Mouse (Mus musculus) neural tube, embryonic 14.5 days (tissue): ENCODE measurements around the gene Slc31a1. TPM values are rescaled to one million over a fixed set of nuclear protein-coding genes. Genes with fewer than 3 reads are reported as not detected.

Source experiments
- ATAC-seq: fragments of 200-750 bp; cut with Nextera tagmentation; 2 replicates; pipeline ENCODE4 v1.8.0; 2017; ENCODE audit warnings: low read depth, mild to moderate bottlenecking, moderate TSS enrichment, moderate library complexity
- H3K27ac ChIP-seq: fragments of 300-500 bp; sonication (generic); 2 replicates; pipeline ENCODE4 v1.5.1; 2014; ENCODE audit warnings: low read depth, mild to moderate bottlenecking, control low read depth, low read length, moderate library complexity, mixed read lengths
- H3K27me3 ChIP-seq: fragments of 300-500 bp; sonication (generic); 2 replicates; pipeline ENCODE4 v1.6.1; 2014; ENCODE audit warnings: low read length; ENCODE audit not compliant: control insufficient read depth, insufficient read depth
- H3K36me3 ChIP-seq: fragments of 300-500 bp; sonication (generic); 2 replicates; pipeline ENCODE4 v1.6.1; 2014; ENCODE audit warnings: low read length, mixed read lengths; ENCODE audit not compliant: control insufficient read depth, insufficient read depth
- H3K4me1 ChIP-seq: fragments of 300-500 bp; sonication (generic); 2 replicates; pipeline ENCODE4 v1.6.1; 2014; ENCODE audit warnings: low read length; ENCODE audit not compliant: control insufficient read depth, insufficient read depth
- H3K4me2 ChIP-seq: fragments of 300-500 bp; sonication (generic); 2 replicates; pipeline ENCODE4 v1.6.1; 2014; ENCODE audit warnings: mild to moderate bottlenecking, low read depth, low read length, control low read depth
- H3K4me3 ChIP-seq: fragments of 300-500 bp; sonication (generic); 2 replicates; pipeline ENCODE4 v1.5.1; 2014; ENCODE audit warnings: low read depth, low read length, control low read depth, mixed read lengths
- H3K9ac ChIP-seq: fragments of 300-500 bp; sonication (generic); replicated peaks from 2 replicates; pipeline ENCODE4 v1.6.1; 2014; ENCODE audit warnings: low read depth, mild to moderate bottlenecking, control low read depth, low read length, mixed read lengths
- H3K9me3 ChIP-seq: fragments of 300-500 bp; sonication (generic); 2 replicates; pipeline ENCODE4 v1.6.1; 2016; ENCODE audit warnings: low read length; ENCODE audit not compliant: control insufficient read depth
- WGBS: fragments of 180-500 bp; shearing (Covaris S2); extraction: QIAGEN DNeasy Blood & Tissue Kit; methylation state at CpG from one replicate; pipeline ENCODE4 v1.1.7; 2014; 5-methylcytosine and 5-hydroxymethylcytosine counted together
- polyA plus RNA-seq: library from polyadenylated mRNA; unstranded; fragments of >200 nt; fragmentation: Nextera tagmentation; extraction: Ambion mirVana; gene quantifications from 2 replicates; pipeline ENCODE4 v1.2.1, GENCODE M21; 2014

Gene Slc31a1
- polyA plus RNA-seq, 1 experiment from 2014 or later = 26.3 TPM

- H3K4me2 ChIP-seq = no peak overlapping the region
- H3K36me3 ChIP-seq = peaks cover 17% of the 10 kb centered on the region
- H3K27me3 ChIP-seq = no peaks in the 10 kb centered on the region
- no peaks in the 10 kb centered on the region for H3K4me1 ChIP-seq
- no peak overlapping the region for H3K9ac ChIP-seq
- H3K27ac ChIP-seq = no peak overlapping the region
- no peaks in the 10 kb centered on the region for H3K9me3 ChIP-seq
- WGBS = 94% methylated on average over 5 of the region's 5 CpGs
- no peak for ATAC-seq
- H3K4me3 ChIP-seq = no peak overlapping the region
These were observed 29.3 kb downstream of the Slc31a1 start for GRCm38 (mm10) chr4:62389592-62390512.

- no peak overlapping the region for H3K4me3 ChIP-seq
- no peaks in the 10 kb centered on the region for H3K4me1 ChIP-seq
- no peak for ATAC-seq
- H3K36me3 ChIP-seq = peaks cover 30% of the 10 kb centered on the region
- WGBS = 91% methylated on average over 7 of the region's 7 CpGs
- H3K27me3 ChIP-seq = no peaks in the 10 kb centered on the region
- no peak overlapping the region for H3K27ac ChIP-seq
- no peaks in the 10 kb centered on the region for H3K9me3 ChIP-seq
- no peak overlapping the region for H3K9ac ChIP-seq
- no peak overlapping the region for H3K4me2 ChIP-seq
These were observed 31.4 kb downstream of the Slc31a1 start for GRCm38 (mm10) chr4:62391892-62392291.

- H3K27ac ChIP-seq = no peak overlapping the region
- no peak overlapping the region for H3K4me3 ChIP-seq
- 10% methylated on average over 6 of the region's 6 CpGs for WGBS
- no peaks in the 10 kb centered on the region for H3K9me3 ChIP-seq
- H3K4me2 ChIP-seq = no peak overlapping the region
- H3K27me3 ChIP-seq = no peaks in the 10 kb centered on the region
- 0 out of 2 replicates have a peak, but pooled peaks have one; percentile 44 for ATAC-seq
- peaks cover 30% of the 10 kb centered on the region for H3K36me3 ChIP-seq
- no peak overlapping the region for H3K9ac ChIP-seq
- H3K4me1 ChIP-seq = no peaks in the 10 kb centered on the region
These were observed 32.9 kb downstream of the Slc31a1 start for GRCm38 (mm10) chr4:62393459-62393858.

- Histone ChIP-seq H3K27me3 (no peaks in the 10 kb centered on the region), H3K27ac (no peak overlapping the region), H3K9me3 (no peaks in the 10 kb centered on the region), H3K4me3 (no peak overlapping the region), H3K4me2 (no peak overlapping the region), H3K4me1 (no peaks in the 10 kb centered on the region), H3K36me3 (peaks cover 41% of the 10 kb centered on the region), H3K9ac (no peak overlapping the region)
- no peak for ATAC-seq
- 91% methylated on average over 1 of the region's 1 CpGs for WGBS
These were observed 35.3 kb downstream of the Slc31a1 start for GRCm38 (mm10) chr4:62395806-62396205.

GRCm38 (mm10) chr4:62397616-62398365 lies 37.3 kb downstream of the Slc31a1 start:
- Histone ChIP-seq H3K27me3 (no peaks in the 10 kb centered on the region), H3K4me2 (no peak overlapping the region), H3K27ac (no peak overlapping the region), H3K9ac (no peak overlapping the region), H3K4me1 (no peaks in the 10 kb centered on the region), H3K4me3 (no peak overlapping the region), H3K9me3 (no peaks in the 10 kb centered on the region), H3K36me3 (peaks cover 46% of the 10 kb centered on the region)
- WGBS = 89% methylated on average over 4 of the region's 4 CpGs
- no peak for ATAC-seq

GRCm38 (mm10) chr4:62398956-62399355 lies 38.4 kb downstream of the Slc31a1 start:
- Histone ChIP-seq H3K27ac (no peak overlapping the region), H3K36me3 (peaks cover 46% of the 10 kb centered on the region), H3K9me3 (no peaks in the 10 kb centered on the region), H3K9ac (no peak overlapping the region), H3K4me1 (no peaks in the 10 kb centered on the region), H3K27me3 (no peaks in the 10 kb centered on the region), H3K4me2 (no peak overlapping the region), H3K4me3 (no peak overlapping the region)
- ATAC-seq = no peak
- 96% methylated on average over 3 of the region's 3 CpGs for WGBS

GRCm38 (mm10) chr4:62406133-62406532 lies 45.6 kb downstream of the Slc31a1 start:
- ATAC-seq = no peak
- H3K4me3 ChIP-seq = no peak overlapping the region
- no peaks in the 10 kb centered on the region for H3K9me3 ChIP-seq
- no peak overlapping the region; the same call in 1 of the 2 replicates for H3K4me2 ChIP-seq
- WGBS = 76% methylated on average over 4 of the region's 4 CpGs
- H3K27ac ChIP-seq = no peak overlapping the region
- H3K36me3 ChIP-seq = peaks cover 10% of the 10 kb centered on the region; the same call in 1 of the 2 replicates
- no peak overlapping the region for H3K9ac ChIP-seq
- H3K27me3 ChIP-seq = no peaks in the 10 kb centered on the region
- H3K4me1 ChIP-seq = peaks cover 18% of the 10 kb centered on the region; the same call in 1 of the 2 replicates

- H3K36me3 ChIP-seq = peaks cover 9% of the 10 kb centered on the region
- peak overlapping the region; percentile 73 for H3K27ac ChIP-seq
- under 1% methylated on average over 35 of the region's 35 CpGs for WGBS
- no peaks in the 10 kb centered on the region for H3K9me3 ChIP-seq
- peak overlapping the region; percentile 50 for H3K4me3 ChIP-seq
- H3K9ac ChIP-seq = peak overlapping the region; percentile 76
- H3K4me2 ChIP-seq = peak overlapping the region; percentile 50
- ATAC-seq = peak; percentile 69
- no peaks in the 10 kb centered on the region for H3K27me3 ChIP-seq
- H3K4me1 ChIP-seq = peaks cover 18% of the 10 kb centered on the region; the same call in 1 of the 2 replicates
These were observed 47.4 kb downstream of the Slc31a1 start for GRCm38 (mm10) chr4:62407730-62408582.
